Comparison of ENCODE assay signal across 15 mouse cellular contexts in the genomic region with DNA sequence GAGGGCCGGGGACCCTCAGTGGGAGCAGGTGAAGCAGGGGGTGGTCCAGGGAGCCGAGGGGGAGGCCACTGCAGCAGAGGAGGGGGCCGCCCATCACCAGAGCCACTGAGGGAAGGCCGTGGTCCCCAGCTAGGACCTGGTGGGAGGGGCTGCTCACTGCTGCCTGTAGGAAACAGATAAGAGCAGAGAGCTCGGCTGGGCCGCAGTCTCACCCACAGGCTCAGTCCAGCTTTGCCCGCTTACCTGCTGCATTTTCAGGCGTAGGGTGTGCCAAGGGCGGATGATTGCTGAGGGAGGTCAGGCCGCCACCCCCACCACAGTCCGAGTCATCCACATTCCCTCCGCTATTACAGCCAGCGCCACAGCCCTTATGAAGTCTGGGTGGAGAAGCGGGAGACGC. TPM values are rescaled to one million over a fixed set of nuclear protein-coding genes. Genes with fewer than 3 reads are reported as not detected.
A peak's percentile ranks its signal among the peaks of the same experiment; 100 is the strongest.
DNase-seq lines count a peak whose midpoint lies in the region; ATAC-seq lines count a peak whose summit lies in the region.
"Had no signal": no experiment of that assay in that cellular context is flagged by ENCODE, and none has a peak within 500 bp of the region (broad histone marks: within the 10 kb centered on the region; RNA-seq: fewer than 3 reads in every experiment).

No protein-coding gene starts in this region.

- H3K4me2 ChIP-seq in liver, embryonic 15.5 days = peak overlapping the region; percentile 89
- no peak overlapping the region for H3K4me2 ChIP-seq in neural tube, embryonic 15.5 days
- H3K4me2 ChIP-seq in midbrain, embryonic 14.5 days (ENCODE audit: low read length) = no peak overlapping the region
- H3K4me2 ChIP-seq: hindbrain, embryonic 12.5 days; neural tube, embryonic 12.5 days had no signal

- peak overlapping the region; percentile 79 for H3K4me3 ChIP-seq in megakaryocyte, embryonic 14.5 days (replicated peaks)
- H3K4me3 ChIP-seq in liver, embryonic 15.5 days (replicated peaks) = peak overlapping the region; percentile 78
- H3K4me3 ChIP-seq in neural tube, embryonic 15.5 days (replicated peaks) = no peak overlapping the region
- no peak overlapping the region for H3K4me3 ChIP-seq in midbrain, embryonic 14.5 days (replicated peaks; ENCODE audit: low read depth, low read length)
- H3K4me3 ChIP-seq: hindbrain, embryonic 12.5 days; neural tube, embryonic 12.5 days had no signal

- no peaks in the 10 kb centered on the region for H3K9me3 ChIP-seq in megakaryocyte, embryonic 14.5 days
- no peaks in the 10 kb centered on the region for H3K9me3 ChIP-seq in liver, embryonic 15.5 days (replicated peaks)
- H3K9me3 ChIP-seq in neural tube, embryonic 15.5 days (replicated peaks) = no peaks in the 10 kb centered on the region
- no peaks in the 10 kb centered on the region for H3K9me3 ChIP-seq in midbrain, embryonic 14.5 days (ENCODE audit: control insufficient read depth, low read length)
- H3K9me3 ChIP-seq: hindbrain, embryonic 12.5 days; neural tube, embryonic 12.5 days had no signal

- peaks cover 74% of the 10 kb centered on the region for H3K4me1 ChIP-seq in megakaryocyte, embryonic 14.5 days
- peaks cover 76% of the 10 kb centered on the region for H3K4me1 ChIP-seq in liver, embryonic 15.5 days (replicated peaks)
- peaks cover 19% of the 10 kb centered on the region for H3K4me1 ChIP-seq in neural tube, embryonic 15.5 days
- H3K4me1 ChIP-seq in midbrain, embryonic 14.5 days (ENCODE audit: control insufficient read depth, insufficient read depth, low read length) = peaks cover 4% of the 10 kb centered on the region

- peak overlapping the region; percentile 98 for H3K27ac ChIP-seq in liver, embryonic 15.5 days (replicated peaks)
- no peak overlapping the region for H3K27ac ChIP-seq in neural tube, embryonic 15.5 days (replicated peaks)
- no peak overlapping the region for H3K27ac ChIP-seq in midbrain, embryonic 14.5 days (replicated peaks; ENCODE audit: low read depth, low read length)
- H3K27ac ChIP-seq: hindbrain, embryonic 12.5 days; neural tube, embryonic 12.5 days had no signal

- H3K27me3 ChIP-seq in megakaryocyte, embryonic 14.5 days (replicated peaks) = no peaks in the 10 kb centered on the region
- no peaks in the 10 kb centered on the region for H3K27me3 ChIP-seq in liver, embryonic 15.5 days
- H3K27me3 ChIP-seq in neural tube, embryonic 15.5 days (replicated peaks) = no peaks in the 10 kb centered on the region
- no peaks in the 10 kb centered on the region for H3K27me3 ChIP-seq in midbrain, embryonic 14.5 days (ENCODE audit: control insufficient read depth, insufficient read depth, low read length)
- H3K27me3 ChIP-seq: hindbrain, embryonic 12.5 days; neural tube, embryonic 12.5 days had no signal

- peaks cover 78% of the 10 kb centered on the region for H3K36me3 ChIP-seq in megakaryocyte, embryonic 14.5 days (replicated peaks; ENCODE audit: low read length)
- peaks cover 47% of the 10 kb centered on the region for H3K36me3 ChIP-seq in liver, embryonic 15.5 days (replicated peaks)
- peaks cover 57% of the 10 kb centered on the region for H3K36me3 ChIP-seq in neural tube, embryonic 15.5 days
- H3K36me3 ChIP-seq in midbrain, embryonic 14.5 days (ENCODE audit: control insufficient read depth, insufficient read depth, low read length) = peaks cover 59% of the 10 kb centered on the region

- WGBS in liver, embryonic 15.5 days (ENCODE audit: insufficient replicate concordance) = 11% methylated on average over 15 of the region's 15 CpGs
- 94% methylated on average over 15 of the region's 15 CpGs for WGBS in neural tube, embryonic 15.5 days
- WGBS in midbrain, embryonic 14.5 days = 90% methylated on average over 15 of the region's 15 CpGs

- peak; percentile 30 for DNase-seq in yolk sac, embryonic 10.5 days (ENCODE audit: low spot score)
- DNase-seq in midbrain, embryonic 14.5 days = no peak
- DNase-seq: gastrocnemius, postnatal 14 days; layer of hippocampus, postnatal 36 days; lung, adult 18-20 months; thymus, adult 2 months had no signal

- peak overlapping the region; percentile 87 for H3K9ac ChIP-seq in liver, embryonic 15.5 days
- no peak overlapping the region for H3K9ac ChIP-seq in neural tube, embryonic 15.5 days (replicated peaks)
- no peak overlapping the region for H3K9ac ChIP-seq in midbrain, embryonic 14.5 days (replicated peaks; ENCODE audit: low read length)
- H3K9ac ChIP-seq: hindbrain, embryonic 12.5 days; neural tube, embryonic 12.5 days had no signal

- ATAC-seq in megakaryocyte, adult 5-6 weeks (ENCODE audit: poor library complexity, severe bottlenecking) = no peak
- peak; percentile 26 for ATAC-seq in common myeloid progenitor, adult 5-6 weeks (replicated peaks; ENCODE audit: low read depth, poor library complexity, severe bottlenecking)
- ATAC-seq in liver, embryonic 15.5 days (ENCODE audit: insufficient read depth) = peak; percentile 86
- no peak for ATAC-seq in neural tube, embryonic 15.5 days (ENCODE audit: low FRiP score)
- ATAC-seq in midbrain, embryonic 14.5 days (ENCODE audit: low FRiP score, low TSS enrichment) = no peak
- ATAC-seq: forebrain, embryonic 14.5 days had no signal

RNA-seq across cellular contexts. Expression of a gene that starts 2.0 kb away (rescaled TPM):
- polyA plus RNA-seq in megakaryocyte, embryonic 14.5 days (2012; ENCODE audit: insufficient read depth, low replicate concordance) = 116 and 134 TPM in 2 replicates
- total RNA-seq in megakaryocyte, adult 5-6 weeks (2015) = 50.8 and 65.8 TPM in 2 replicates
- 50.1 and 78.7 TPM in 2 replicates for total RNA-seq in megakaryocyte, adult 5-6 weeks (2017)
- 23.0 and 113 TPM in 2 replicates for total RNA-seq in common myeloid progenitor, adult 5-6 weeks (2017)
- polyA plus RNA-seq in liver, embryonic 15.5 days (2015; fragmentation: Nextera tagmentation; extraction: Ambion mirVana) = 28.2 and 32.5 TPM in 2 replicates
- 19.1 and 21.7 TPM in 2 replicates for polyA plus RNA-seq in neural tube, embryonic 15.5 days (2015; fragmentation: Nextera tagmentation; extraction: Ambion mirVana)
- polyA plus RNA-seq in midbrain, embryonic 14.5 days (2014; fragmentation: Nextera tagmentation; extraction: Ambion mirVana) = 8.1 and 11.5 TPM in 2 replicates

RNA-seq across cellular contexts. Expression of a gene that starts 23.1 kb away (rescaled TPM):
- polyA plus RNA-seq in megakaryocyte, embryonic 14.5 days (2012; ENCODE audit: insufficient read depth, low replicate concordance) = 156 and 158 TPM in 2 replicates
- total RNA-seq in megakaryocyte, adult 5-6 weeks (2015) = 30.3 and 35.3 TPM in 2 replicates
- total RNA-seq in megakaryocyte, adult 5-6 weeks (2017) = 39.8 and 50.8 TPM in 2 replicates
- 18.8 and 21.6 TPM in 2 replicates for total RNA-seq in common myeloid progenitor, adult 5-6 weeks (2017)
- polyA plus RNA-seq in liver, embryonic 15.5 days (2015; fragmentation: Nextera tagmentation; extraction: Ambion mirVana) = 16.8 and 18.4 TPM in 2 replicates
- 12.7 and 18.3 TPM in 2 replicates for polyA plus RNA-seq in neural tube, embryonic 15.5 days (2015; fragmentation: Nextera tagmentation; extraction: Ambion mirVana)
- 6.8 and 12.1 TPM in 2 replicates for polyA plus RNA-seq in midbrain, embryonic 14.5 days (2014; fragmentation: Nextera tagmentation; extraction: Ambion mirVana)

RNA-seq across cellular contexts. Expression of a gene that starts 23.2 kb away (rescaled TPM):
- polyA plus RNA-seq in megakaryocyte, embryonic 14.5 days (2012; ENCODE audit: insufficient read depth, low replicate concordance) = 161 and 607 TPM in 2 replicates
- total RNA-seq in megakaryocyte, adult 5-6 weeks (2015) = 25.9 and 33.1 TPM in 2 replicates
- total RNA-seq in megakaryocyte, adult 5-6 weeks (2017) = 19.3 and 19.6 TPM in 2 replicates
- 18.0 and 19.8 TPM in 2 replicates for total RNA-seq in common myeloid progenitor, adult 5-6 weeks (2017)
- polyA plus RNA-seq in liver, embryonic 15.5 days (2015; fragmentation: Nextera tagmentation; extraction: Ambion mirVana) = 9.2 and 12.1 TPM in 2 replicates
- 21.0 and 23.4 TPM in 2 replicates for polyA plus RNA-seq in neural tube, embryonic 15.5 days (2015; fragmentation: Nextera tagmentation; extraction: Ambion mirVana)
- 33.6 and 34.4 TPM in 2 replicates for polyA plus RNA-seq in midbrain, embryonic 14.5 days (2014; fragmentation: Nextera tagmentation; extraction: Ambion mirVana)

RNA-seq across cellular contexts. Expression of a gene that starts 28.2 kb away (rescaled TPM):
- 105 and 119 TPM in 2 replicates for polyA plus RNA-seq in megakaryocyte, embryonic 14.5 days (2012; ENCODE audit: insufficient read depth, low replicate concordance)
- total RNA-seq in megakaryocyte, adult 5-6 weeks (2015) = 51.9 and 56.6 TPM in 2 replicates
- 46.1 and 47.8 TPM in 2 replicates for total RNA-seq in megakaryocyte, adult 5-6 weeks (2017)
- 34.8 and 44.1 TPM in 2 replicates for total RNA-seq in common myeloid progenitor, adult 5-6 weeks (2017)
- 23.3 and 24.2 TPM in 2 replicates for polyA plus RNA-seq in liver, embryonic 15.5 days (2015; fragmentation: Nextera tagmentation; extraction: Ambion mirVana)
- polyA plus RNA-seq in neural tube, embryonic 15.5 days (2015; fragmentation: Nextera tagmentation; extraction: Ambion mirVana) = 31.6 and 39.2 TPM in 2 replicates
- 30.0 and 30.2 TPM in 2 replicates for polyA plus RNA-seq in midbrain, embryonic 14.5 days (2014; fragmentation: Nextera tagmentation; extraction: Ambion mirVana)

RNA-seq across cellular contexts. Expression of a gene that starts 38.7 kb away (rescaled TPM):
- polyA plus RNA-seq in megakaryocyte, embryonic 14.5 days (2012; ENCODE audit: insufficient read depth, low replicate concordance) = not detected in 2 replicates
- total RNA-seq in megakaryocyte, adult 5-6 weeks (2015) = not detected in 2 replicates
- not detected in 2 replicates for total RNA-seq in megakaryocyte, adult 5-6 weeks (2017)
- not detected in 2 replicates for total RNA-seq in common myeloid progenitor, adult 5-6 weeks (2017)
- 0.15 and 0.28 TPM in 2 replicates for polyA plus RNA-seq in liver, embryonic 15.5 days (2015; fragmentation: Nextera tagmentation; extraction: Ambion mirVana)
- polyA plus RNA-seq in neural tube, embryonic 15.5 days (2015; fragmentation: Nextera tagmentation; extraction: Ambion mirVana) = 0.35 and 0.45 TPM in 2 replicates
- polyA plus RNA-seq in midbrain, embryonic 14.5 days (2014; fragmentation: Nextera tagmentation; extraction: Ambion mirVana) = 0.21 and 0.28 TPM in 2 replicates
- total RNA-seq: gastrocnemius, postnatal 14 days; layer of hippocampus, postnatal 36 days had no signal
- polyA plus RNA-seq: brain, embryonic 14.5 days; forebrain, embryonic 14.5 days; hindbrain, embryonic 12.5 days had no signal

Comparison
In these comparisons a context has a peak if more than half of its experiments do, and no peak if none do; other contexts are left out.
1. H3K4me3 ChIP-seq: peak in megakaryocyte, embryonic 14.5 days (single experiment) and liver, embryonic 15.5 days (single experiment); none in neural tube, embryonic 15.5 days (single experiment) and midbrain, embryonic 14.5 days (single experiment).
2. ATAC-seq: peak in common myeloid progenitor, adult 5-6 weeks (single experiment) and liver, embryonic 15.5 days (single experiment); none in megakaryocyte, adult 5-6 weeks (single experiment), neural tube, embryonic 15.5 days (single experiment) and midbrain, embryonic 14.5 days (single experiment).